Mouse (Mus musculus) adrenal gland, postnatal 4 days (tissue): ENCODE data around the gene Fam208a. TPM values are rescaled to one million over a fixed set of nuclear protein-coding genes. Genes with fewer than 3 reads are reported as not detected.

Experiments
- DNase-seq, 2 experiments: peaks; one replicate each; pipeline ENCODE4 v3.0.0; 2021 to 2022; ENCODE audit warnings: low spot score in 2 of 2, mixed read lengths in 2 of 2
- long read RNA-seq, 2 experiments: library from polyadenylated mRNA; stranded (forward); transcript quantifications; one replicate each; pipeline ENCODE4 v2.0.0; 2021
- total RNA-seq, 2 experiments: library from RNA; stranded (reverse); gene quantifications; 2 replicates each; pipeline ENCODE4 v1.2.3; 2021

The Fam208a gene
- 10 to 100 TPM; 22.3 to 24.6 TPM for total RNA-seq
- long read RNA-seq, experiment 1, partial matches to known transcripts, result 3 of 4 reads
- long read RNA-seq, experiment 1, other reads (novel, unspliced or antisense), result 1 of 4 reads
- long read RNA-seq, experiment 2, partial matches to known transcripts, result 2 of 4 reads
- long read RNA-seq, experiment 2, other reads (novel, unspliced or antisense), result 2 of 4 reads

DNA sequence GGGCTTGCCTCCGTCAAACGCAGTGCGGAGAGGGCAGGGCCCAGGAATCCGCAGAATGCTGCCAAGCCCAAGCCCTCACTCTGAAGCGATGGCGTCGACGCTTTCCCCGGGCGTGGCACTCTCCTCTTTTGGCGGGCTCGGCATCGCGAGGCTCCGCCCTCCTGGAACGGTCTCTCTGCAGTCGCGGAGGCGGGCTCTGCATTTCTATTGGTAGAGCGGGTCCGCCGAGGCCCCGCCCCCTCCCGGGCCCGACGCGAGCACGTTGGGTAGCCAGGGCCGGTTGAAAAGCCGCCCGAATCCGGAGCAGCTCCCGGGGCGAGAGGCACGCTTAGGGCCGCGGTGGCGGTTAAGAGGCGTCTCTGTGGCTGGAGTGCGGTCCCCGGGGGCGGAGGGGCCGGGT is at the start of gene Fam208a:
Fam208a (plus strand) TSS at position 262 of the 400 bp plus-strand sequence.
- peak; percentile 77 to 78 for DNase-seq

- DNase-seq, result no peak
Observed at GRCm38 (mm10) chr14:27379404-27379803, 49.2 kb upstream of the Fam208a start.

DNA sequence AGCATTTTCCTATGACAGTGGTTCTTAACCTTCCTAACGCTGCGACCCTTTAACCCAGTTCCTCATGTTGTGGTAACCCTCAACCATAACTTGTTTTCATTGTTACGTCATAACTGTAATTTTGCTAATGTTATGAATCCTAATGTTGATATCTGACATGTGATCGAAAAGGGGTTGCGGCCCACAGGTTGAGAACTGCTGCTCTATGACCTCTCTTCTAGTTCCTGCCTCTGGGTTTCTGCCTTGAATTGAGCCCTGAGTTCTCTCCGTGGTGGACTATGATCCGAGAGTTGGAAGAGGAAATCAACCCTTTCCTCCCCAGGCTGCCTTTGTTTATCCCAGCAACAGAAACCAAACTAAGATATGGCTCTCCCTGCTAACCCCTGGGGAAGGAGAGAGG is 47.2 kb upstream of the Fam208a start:
- DNase-seq, result no peak

DNA sequence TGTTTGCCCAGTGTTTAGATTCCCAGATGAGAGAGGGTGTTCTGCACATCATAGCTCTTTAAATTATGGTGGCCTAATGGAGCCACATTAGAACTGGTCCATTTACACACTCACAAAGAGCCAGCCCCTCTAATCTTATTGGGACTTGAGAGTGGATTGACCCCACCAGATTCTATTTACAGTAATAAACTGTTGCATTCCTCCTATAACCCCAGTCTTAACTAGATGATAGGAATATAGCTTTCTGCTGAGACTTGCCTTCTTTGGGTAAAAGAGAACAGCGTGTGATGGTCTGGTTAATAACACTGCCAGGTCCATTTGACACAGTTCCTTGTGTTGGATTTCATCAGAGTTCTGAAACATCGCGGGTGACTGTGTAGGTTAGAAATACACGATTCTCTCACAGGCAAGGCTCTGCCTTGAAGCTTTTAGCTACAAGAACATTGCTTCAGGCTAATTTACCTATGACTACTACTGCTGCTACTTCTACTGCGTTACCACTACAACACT is 45.3 kb upstream of the Fam208a start:
- no peak for DNase-seq

DNA sequence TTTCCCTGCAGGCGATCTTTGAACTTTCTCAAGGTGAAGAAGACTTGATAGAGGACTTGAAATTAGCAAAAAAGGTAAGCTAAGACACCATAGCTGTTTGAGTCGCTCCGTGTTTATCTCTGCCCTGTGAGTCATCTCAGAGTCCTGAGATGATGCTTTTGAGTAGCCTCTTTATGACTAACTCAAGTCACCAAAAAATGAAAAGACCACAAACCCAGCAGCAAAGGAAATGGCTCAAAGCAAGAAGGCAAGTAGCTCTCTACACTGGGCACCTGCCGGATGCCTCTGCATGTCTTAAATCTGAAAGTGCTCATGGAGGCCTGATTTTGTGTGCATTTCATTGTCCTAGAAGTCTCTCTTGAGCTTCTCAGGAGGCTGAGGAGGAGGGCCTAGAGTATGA is 44.5 kb upstream of the Fam208a start:
- no peak for DNase-seq

DNA sequence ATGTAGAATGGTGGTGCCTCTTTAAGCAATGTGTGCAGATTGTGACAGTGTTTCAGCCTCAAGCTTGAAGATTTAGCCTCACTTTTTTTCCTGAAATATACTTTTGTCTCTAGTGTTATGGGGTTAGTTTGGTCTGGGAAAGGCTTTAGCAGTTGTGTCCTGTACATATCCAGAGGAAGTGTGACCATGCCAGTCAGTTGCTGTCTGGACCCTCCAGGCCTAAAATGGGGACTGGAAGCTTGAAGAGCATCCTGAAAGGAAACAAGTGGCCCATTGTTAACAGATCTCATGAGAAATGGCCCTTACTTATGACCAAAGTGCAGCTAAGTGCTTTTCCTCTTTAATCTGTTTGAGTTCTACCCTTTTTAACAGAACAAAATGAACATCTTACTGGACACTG is 40.0 kb upstream of the Fam208a start:
- DNase-seq, result no peak

DNA sequence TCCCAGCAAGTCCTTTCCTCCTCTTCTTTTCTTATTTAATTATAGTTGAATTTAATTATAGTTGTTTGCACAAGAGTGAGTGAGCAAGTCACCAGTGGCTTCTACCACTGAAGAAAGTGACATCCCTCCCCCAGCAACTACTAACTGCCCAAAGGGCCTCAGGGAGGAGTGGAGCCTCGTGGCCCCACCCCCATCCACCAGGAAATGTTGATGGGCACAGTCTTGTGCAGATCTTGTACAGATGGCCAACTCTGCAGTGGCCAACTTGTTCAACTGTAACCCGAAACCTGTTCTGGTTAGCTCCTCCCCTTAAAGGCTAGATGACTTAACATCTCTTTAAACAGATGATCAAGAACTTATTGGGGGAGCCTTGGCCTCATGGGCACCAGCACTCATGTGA is 38.9 kb upstream of the Fam208a start:
- no peak for DNase-seq

GRCm38 (mm10) chr14:27390663-27391062 is 38.0 kb upstream of the Fam208a start:
- no peak for DNase-seq

DNA sequence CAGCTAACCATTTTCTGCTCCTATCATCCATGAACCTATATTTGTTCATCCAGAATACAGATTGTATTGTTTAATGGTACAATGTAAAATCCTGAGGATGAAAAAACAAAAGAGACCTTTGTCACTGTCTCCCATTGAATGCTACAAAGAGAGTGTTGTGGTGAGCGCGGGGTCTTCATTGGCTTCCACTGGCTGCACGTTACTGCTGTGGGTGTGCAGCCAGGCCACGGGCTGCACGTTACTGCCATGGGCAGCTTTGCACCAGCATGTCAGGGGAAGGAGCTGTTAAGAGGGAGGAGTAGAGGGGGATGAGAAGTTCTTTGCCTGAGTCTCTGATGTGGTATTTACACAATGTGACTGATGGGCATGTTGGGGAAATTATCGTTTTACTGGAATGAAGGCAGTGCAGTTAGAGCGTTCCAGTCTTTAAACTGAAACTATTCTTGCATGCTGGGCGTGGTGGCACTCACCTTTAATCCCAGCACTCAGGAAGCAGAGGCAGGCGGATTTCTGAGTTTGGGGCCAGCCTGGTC is 36.8 kb upstream of the Fam208a start:
- DNase-seq, result no peak

- DNase-seq, result no peak
Observed at GRCm38 (mm10) chr14:27392660-27393059, 36.0 kb upstream of the Fam208a start.

DNA sequence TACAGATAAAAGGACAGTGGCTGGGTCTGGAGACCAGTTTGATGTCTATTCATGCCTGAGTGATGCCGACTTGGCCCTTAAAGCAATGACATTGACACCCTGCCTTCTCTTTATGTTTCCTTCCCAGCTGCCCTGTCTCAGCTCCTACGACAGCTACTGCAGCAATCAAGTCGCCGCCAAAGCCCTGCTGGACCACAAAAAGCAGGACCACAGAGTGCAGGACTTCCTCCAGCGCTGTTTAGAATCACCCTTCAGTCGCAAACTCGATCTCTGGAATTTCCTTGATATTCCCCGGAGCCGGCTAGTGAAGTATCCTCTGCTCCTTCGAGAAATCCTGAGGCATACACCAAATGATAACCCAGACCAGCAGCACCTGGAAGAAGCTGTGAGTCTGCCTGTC is 34.8 kb upstream of the Fam208a start:
- no peak for DNase-seq

GRCm38 (mm10) chr14:27396424-27396823 is 32.2 kb upstream of the Fam208a start:
- no peak for DNase-seq

- no peak for DNase-seq
Observed at GRCm38 (mm10) chr14:27397526-27397925, 31.1 kb upstream of the Fam208a start.

- no peak for DNase-seq
Observed at GRCm38 (mm10) chr14:27400495-27400894, 28.1 kb upstream of the Fam208a start.

- DNase-seq, result no peak
Observed at GRCm38 (mm10) chr14:27401717-27402278, 26.8 kb upstream of the Fam208a start.

GRCm38 (mm10) chr14:27402332-27403250 is 26.0 kb upstream of the Fam208a start:
- no peak for DNase-seq

DNA sequence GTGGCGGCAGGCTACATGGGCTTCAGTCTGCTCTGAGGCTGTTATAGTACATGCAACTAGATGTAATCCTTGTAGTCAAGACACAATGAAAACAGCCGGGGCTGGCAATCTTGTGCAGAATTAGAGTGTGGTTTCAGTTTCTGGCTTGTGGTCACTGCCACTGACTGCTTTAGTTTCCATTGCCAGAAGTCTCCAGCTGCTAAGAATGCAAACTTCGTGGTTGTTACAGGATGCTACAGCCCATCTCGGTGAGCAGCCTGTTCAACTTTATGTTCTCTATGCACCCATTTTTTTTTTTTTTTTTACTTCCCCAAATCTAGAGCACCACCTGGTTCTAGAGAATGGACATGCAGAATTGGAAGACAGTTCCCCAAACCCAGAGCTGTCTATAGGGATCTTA is 23.2 kb upstream of the Fam208a start:
- DNase-seq, result no peak

GRCm38 (mm10) chr14:27405947-27406346 is 22.7 kb upstream of the Fam208a start:
- DNase-seq, result no peak

DNA sequence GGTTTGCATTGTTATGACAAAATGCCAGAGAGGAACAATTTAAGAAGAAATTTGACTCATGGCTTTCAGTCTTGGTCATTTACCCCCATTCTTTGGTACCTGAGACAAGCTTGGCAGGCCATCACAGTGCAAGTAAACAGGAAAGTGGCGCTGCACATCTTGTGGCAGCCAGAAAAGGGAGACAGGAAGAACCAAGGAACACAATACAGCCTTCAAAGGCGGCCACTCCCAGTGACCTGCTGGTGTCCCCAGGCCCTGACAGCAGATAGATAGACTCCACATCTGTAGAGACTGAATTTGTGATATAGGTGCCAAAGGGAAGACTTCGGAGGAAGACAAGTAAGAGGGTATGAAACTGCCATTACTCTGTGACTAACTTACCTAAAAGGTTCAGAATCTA is 20.4 kb upstream of the Fam208a start:
- DNase-seq, result no peak

DNA sequence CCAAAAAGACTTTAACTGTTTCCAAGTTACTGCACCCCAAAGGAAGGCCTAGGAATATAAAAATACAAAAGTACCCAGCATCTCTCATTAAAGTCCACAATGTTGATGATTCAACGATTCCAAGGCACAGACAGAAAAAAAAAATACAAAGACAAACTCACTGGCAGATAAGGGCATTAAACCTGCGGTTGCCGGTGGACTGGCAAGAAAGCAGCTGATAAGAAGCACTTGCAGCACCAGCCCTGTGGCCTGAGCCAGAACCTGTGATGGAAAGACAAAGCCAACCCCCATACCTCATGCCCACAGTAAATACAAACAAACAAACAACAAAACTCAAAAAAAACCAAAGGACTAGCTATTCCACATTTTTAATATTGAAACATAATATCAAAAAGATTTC is 19.0 kb upstream of the Fam208a start:
- DNase-seq, result no peak

DNA sequence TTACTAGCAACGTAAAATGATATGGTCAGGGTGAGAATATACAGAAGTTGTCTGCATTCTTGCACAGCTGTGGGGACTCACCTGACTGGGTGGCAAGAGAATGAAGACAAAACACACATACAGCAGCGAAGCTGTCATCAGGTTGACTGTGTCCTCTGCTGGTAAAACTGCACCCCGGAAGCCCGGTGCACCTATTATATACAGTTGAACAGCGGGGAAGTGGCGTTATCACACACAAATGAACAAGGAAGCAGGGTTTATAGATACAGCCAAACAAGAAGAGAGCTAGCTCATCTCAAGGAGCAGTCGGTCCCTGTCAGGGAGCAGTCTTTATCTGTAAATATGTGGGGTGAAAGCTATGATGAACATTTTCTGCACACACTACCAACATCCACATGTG is 17.1 kb upstream of the Fam208a start:
- no peak for DNase-seq

- DNase-seq, result no peak
Observed at GRCm38 (mm10) chr14:27412699-27413098, 15.9 kb upstream of the Fam208a start.
